Mouse (Mus musculus): Measurements from ENCODE around the gene Rab11a. TPM values are rescaled to one million over a fixed set of nuclear protein-coding genes. Genes with fewer than 3 reads are reported as not detected.

Rab11a gene
- polyA plus RNA-seq, 1 experiment from 2014 or later, result 466 TPM

DNA sequence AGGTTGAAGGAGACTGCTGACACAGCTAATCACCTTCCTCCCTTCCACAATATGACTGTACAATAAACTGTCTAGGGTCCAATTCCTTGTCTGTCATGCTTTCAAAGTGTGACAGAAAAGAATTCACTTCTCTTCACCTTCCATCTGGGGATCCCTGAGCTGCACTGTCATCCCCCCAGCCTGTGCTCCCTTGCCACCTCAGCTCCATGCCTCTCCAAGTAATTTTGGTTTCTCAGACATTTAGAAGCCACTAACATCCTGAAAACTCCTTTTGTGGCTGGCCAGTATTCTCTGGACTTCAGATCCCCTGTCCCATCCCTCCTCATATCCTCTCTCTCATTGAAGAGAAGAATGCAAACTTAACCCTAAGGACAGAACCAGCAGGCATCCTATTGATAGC, 35.2 kb downstream of the Rab11a start:
- no peak overlapping the region for H3K9ac ChIP-seq (ENCODE audit: low read depth, low read length)
- no peak overlapping the region for H3K27ac ChIP-seq (ENCODE audit: low read depth, low read length)
- no peak overlapping the region for H3K4me3 ChIP-seq (ENCODE audit: low read length)
- H3K4me1 ChIP-seq (ENCODE audit: control insufficient read depth, insufficient read depth, low read depth, low read length), result no peaks in the 10 kb centered on the region
- H3K27me3 ChIP-seq (replicated peaks; ENCODE audit: control insufficient read depth, insufficient read depth, low read length), result no peaks in the 10 kb centered on the region
- H3K9me3 ChIP-seq (ENCODE audit: control insufficient read depth, low read length), result no peaks in the 10 kb centered on the region
- H3K4me2 ChIP-seq (ENCODE audit: low read length), result no peak overlapping the region
- H3K36me3 ChIP-seq (ENCODE audit: control insufficient read depth, insufficient read depth, low read length), result no peaks in the 10 kb centered on the region; the same call in 1 of the 2 replicates
- ATAC-seq, result no peak

DNA sequence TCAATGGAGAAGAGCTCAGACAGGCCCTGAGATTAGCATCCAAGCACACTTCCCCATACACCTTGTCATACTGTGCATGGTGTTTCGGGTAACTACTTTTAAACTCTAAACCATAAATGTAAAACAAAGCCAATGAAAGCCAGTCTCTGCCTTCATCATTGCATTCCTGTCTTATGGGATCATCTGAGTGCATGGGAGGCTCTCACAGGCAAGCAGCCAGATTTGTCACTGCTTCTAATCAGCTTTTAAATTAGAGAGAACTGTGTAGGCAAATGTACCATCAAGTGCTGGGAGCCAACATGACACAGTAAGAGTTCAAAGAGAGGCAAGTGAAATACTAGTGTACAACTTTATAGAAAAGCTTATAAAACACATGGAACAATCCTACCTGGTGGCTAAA, 35.9 kb downstream of the Rab11a start:
- no peak overlapping the region for H3K27ac ChIP-seq (ENCODE audit: low read depth, low read length)
- H3K27me3 ChIP-seq (replicated peaks; ENCODE audit: control insufficient read depth, insufficient read depth, low read length), result no peaks in the 10 kb centered on the region
- no peaks in the 10 kb centered on the region; the same call in 1 of the 2 replicates for H3K36me3 ChIP-seq (ENCODE audit: control insufficient read depth, insufficient read depth, low read length)
- WGBS, result 88% methylated on average over 1 of the region's 1 CpGs
- no peak overlapping the region for H3K9ac ChIP-seq (ENCODE audit: low read depth, low read length)
- no peaks in the 10 kb centered on the region for H3K9me3 ChIP-seq (ENCODE audit: control insufficient read depth, low read length)
- no peaks in the 10 kb centered on the region for H3K4me1 ChIP-seq (ENCODE audit: control insufficient read depth, insufficient read depth, low read depth, low read length)
- ATAC-seq, result no peak
- no peak overlapping the region for H3K4me3 ChIP-seq (ENCODE audit: low read length)
- H3K4me2 ChIP-seq (ENCODE audit: low read length), result no peak overlapping the region

DNA sequence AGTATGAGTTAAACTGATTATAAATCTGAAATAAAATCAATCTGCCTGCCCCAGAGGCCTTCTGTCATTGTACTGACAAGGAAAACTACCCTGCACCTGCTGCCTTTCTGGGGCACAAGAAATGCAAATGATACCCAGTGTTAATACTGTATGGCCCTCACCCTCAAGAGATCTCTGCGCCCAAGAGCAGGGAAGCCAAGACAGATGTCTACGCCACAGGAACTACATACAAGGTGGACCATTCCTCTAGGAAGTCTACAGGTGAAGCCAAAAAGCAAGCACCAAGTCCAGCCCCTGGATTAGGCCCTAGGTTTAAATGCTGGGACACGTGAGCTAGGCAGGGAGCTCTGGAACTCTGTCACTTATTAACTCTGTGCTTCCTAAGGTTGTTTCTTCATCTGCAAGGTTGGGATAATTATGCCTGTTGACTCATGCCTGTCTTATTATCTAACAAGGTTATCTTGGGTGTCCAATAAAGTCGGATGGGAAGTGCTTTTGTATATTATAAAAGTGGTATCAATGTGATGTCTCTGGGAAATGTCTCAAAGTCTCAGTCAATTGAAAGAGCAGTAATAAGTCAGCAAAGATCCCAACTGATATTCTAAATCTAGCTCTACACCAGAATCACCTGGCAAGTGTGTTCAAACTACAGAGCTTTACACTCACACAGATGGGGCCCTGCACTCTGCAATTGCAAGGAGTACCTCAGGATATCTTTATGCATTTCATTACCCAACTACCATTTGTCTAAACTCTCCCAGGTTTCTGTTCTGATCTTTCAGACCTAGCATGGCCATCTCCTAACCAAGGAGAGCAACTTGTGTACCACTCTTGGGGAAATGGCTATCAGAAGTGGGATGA, 36.9 kb downstream of the Rab11a start:
- Histone ChIP-seq H3K4me2 (ENCODE audit: low read length) (no peak overlapping the region), H3K27me3 (replicated peaks; ENCODE audit: control insufficient read depth, insufficient read depth, low read length) (no peaks in the 10 kb centered on the region), H3K4me1 (ENCODE audit: control insufficient read depth, insufficient read depth, low read depth, low read length) (no peaks in the 10 kb centered on the region), H3K4me3 (ENCODE audit: low read length) (no peak overlapping the region), H3K9me3 (ENCODE audit: control insufficient read depth, low read length) (no peaks in the 10 kb centered on the region), H3K9ac (ENCODE audit: low read depth, low read length) (no peak overlapping the region), H3K27ac (ENCODE audit: low read depth, low read length) (no peak overlapping the region), H3K36me3 (ENCODE audit: control insufficient read depth, insufficient read depth, low read length) (no peaks in the 10 kb centered on the region; the same call in 1 of the 2 replicates)
- no peak for ATAC-seq
- 84% methylated on average over 4 of the region's 4 CpGs for WGBS

DNA sequence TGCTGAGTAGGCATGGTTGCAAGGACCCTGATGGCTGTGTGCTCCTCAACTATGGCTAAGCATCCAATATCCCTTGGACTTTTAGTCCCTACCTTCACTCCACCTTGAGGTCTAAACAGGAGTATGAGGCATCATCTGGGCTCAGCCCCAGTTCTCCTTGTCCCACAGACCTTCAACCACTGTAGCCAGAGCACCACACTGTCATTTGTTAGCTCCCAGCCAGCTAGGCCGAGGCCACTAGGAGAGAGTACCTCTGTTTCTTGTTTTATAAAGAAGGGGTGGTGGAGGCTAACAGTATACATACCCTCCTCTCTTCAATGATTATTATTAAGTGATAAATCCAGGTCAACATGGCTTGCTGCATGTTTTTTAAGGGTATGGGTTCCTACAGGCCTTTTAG, 39.0 kb downstream of the Rab11a start:
- no peaks in the 10 kb centered on the region; the same call in none of the 2 replicates for H3K36me3 ChIP-seq (ENCODE audit: control insufficient read depth, insufficient read depth, low read length)
- no peak overlapping the region for H3K4me2 ChIP-seq (ENCODE audit: low read length)
- H3K4me1 ChIP-seq (ENCODE audit: control insufficient read depth, insufficient read depth, low read depth, low read length), result no peaks in the 10 kb centered on the region
- H3K4me3 ChIP-seq (ENCODE audit: low read length), result no peak overlapping the region
- 100% methylated on average over 1 of the region's 1 CpGs for WGBS
- no peak for ATAC-seq
- H3K27ac ChIP-seq (ENCODE audit: low read depth, low read length), result no peak overlapping the region
- no peaks in the 10 kb centered on the region for H3K9me3 ChIP-seq (ENCODE audit: control insufficient read depth, low read length)
- H3K9ac ChIP-seq (ENCODE audit: low read depth, low read length), result no peak overlapping the region
- H3K27me3 ChIP-seq (replicated peaks; ENCODE audit: control insufficient read depth, insufficient read depth, low read length), result no peaks in the 10 kb centered on the region

DNA sequence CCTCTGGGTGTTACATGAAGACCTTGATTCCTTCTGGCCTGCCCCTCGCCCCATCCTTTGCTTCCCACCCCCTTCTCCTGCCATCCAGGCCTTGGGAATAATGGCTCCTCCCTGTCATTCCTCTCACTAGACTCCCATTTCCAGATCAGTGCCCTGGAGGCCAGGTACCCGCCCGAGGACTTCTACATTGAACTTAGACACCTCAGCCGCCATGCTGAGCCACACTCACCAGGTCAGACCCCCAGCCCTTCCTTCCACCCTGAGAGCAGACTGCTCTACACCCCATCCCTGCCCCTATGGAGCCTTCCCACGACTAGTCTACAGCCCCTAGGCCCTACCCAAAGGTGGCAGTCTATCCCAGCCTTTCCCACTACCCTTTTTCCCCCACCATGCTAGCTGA, 39.9 kb downstream of the Rab11a start:
- Histone ChIP-seq H3K27ac (ENCODE audit: low read depth, low read length) (no peak overlapping the region), H3K36me3 (ENCODE audit: control insufficient read depth, insufficient read depth, low read length) (no peaks in the 10 kb centered on the region; the same call in 1 of the 2 replicates), H3K4me3 (ENCODE audit: low read length) (no peak overlapping the region), H3K27me3 (replicated peaks; ENCODE audit: control insufficient read depth, insufficient read depth, low read length) (no peaks in the 10 kb centered on the region), H3K4me1 (ENCODE audit: control insufficient read depth, insufficient read depth, low read depth, low read length) (no peaks in the 10 kb centered on the region), H3K9ac (ENCODE audit: low read depth, low read length) (no peak overlapping the region), H3K9me3 (ENCODE audit: control insufficient read depth, low read length) (no peaks in the 10 kb centered on the region), H3K4me2 (ENCODE audit: low read length) (no peak overlapping the region)
- no peak for ATAC-seq
- WGBS, result 83% methylated on average over 5 of the region's 5 CpGs

DNA sequence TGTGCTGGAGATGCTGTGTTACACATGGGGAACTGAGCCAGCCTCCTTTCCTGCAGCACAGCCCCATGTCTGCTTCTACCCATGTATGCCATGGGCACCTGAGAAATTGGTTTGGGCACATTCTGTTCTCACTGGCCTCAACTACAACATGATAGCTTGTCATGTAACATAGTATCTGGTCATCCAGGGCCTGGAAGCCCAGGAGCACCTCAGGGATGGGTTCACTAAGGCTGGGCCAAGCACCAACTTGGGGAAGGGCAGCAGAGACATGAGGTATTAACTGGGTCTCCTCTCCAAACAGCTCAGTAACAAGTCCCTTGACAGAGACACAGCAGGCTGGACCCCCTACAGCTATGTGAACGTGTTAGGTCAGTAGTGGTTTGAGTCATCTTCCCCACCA, 40.6 kb downstream of the Rab11a start:
- H3K4me3 ChIP-seq (ENCODE audit: low read length), result no peak overlapping the region
- H3K9ac ChIP-seq (ENCODE audit: low read depth, low read length), result no peak overlapping the region
- no peak overlapping the region for H3K27ac ChIP-seq (ENCODE audit: low read depth, low read length)
- H3K27me3 ChIP-seq (replicated peaks; ENCODE audit: control insufficient read depth, insufficient read depth, low read length), result no peaks in the 10 kb centered on the region
- no peaks in the 10 kb centered on the region for H3K4me1 ChIP-seq (ENCODE audit: control insufficient read depth, insufficient read depth, low read depth, low read length)
- H3K36me3 ChIP-seq (ENCODE audit: control insufficient read depth, insufficient read depth, low read length), result no peaks in the 10 kb centered on the region; the same call in 1 of the 2 replicates
- no peak for ATAC-seq
- H3K9me3 ChIP-seq (ENCODE audit: control insufficient read depth, low read length), result no peaks in the 10 kb centered on the region
- WGBS, result 65% methylated on average over 1 of the region's 1 CpGs
- no peak overlapping the region for H3K4me2 ChIP-seq (ENCODE audit: low read length)

DNA sequence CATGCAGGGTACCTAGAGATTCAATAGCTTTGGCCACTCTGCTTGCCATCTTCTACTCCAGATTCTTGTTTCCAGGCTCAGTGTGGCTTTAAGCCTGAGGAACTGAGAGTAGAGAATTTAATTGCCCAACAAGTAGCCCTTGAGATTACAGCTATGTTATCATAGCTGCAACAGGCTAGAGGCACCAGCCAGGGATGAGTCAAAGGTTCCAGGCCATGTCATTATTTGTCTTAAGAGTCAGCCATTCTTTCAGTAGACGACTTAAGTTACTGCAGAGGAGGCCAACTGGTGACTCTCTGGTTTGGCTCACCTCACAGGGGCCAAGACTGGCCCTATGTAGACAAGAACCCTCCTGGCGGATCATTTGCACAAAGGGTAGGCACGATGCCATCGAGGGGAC, 41.2 kb downstream of the Rab11a start:
- Histone ChIP-seq H3K27ac (ENCODE audit: low read depth, low read length) (no peak overlapping the region), H3K4me3 (ENCODE audit: low read length) (no peak overlapping the region), H3K9ac (ENCODE audit: low read depth, low read length) (no peak overlapping the region), H3K36me3 (ENCODE audit: control insufficient read depth, insufficient read depth, low read length) (no peaks in the 10 kb centered on the region; the same call in 1 of the 2 replicates), H3K27me3 (replicated peaks; ENCODE audit: control insufficient read depth, insufficient read depth, low read length) (no peaks in the 10 kb centered on the region), H3K4me2 (ENCODE audit: low read length) (no peak overlapping the region), H3K9me3 (ENCODE audit: control insufficient read depth, low read length) (no peaks in the 10 kb centered on the region), H3K4me1 (ENCODE audit: control insufficient read depth, insufficient read depth, low read depth, low read length) (no peaks in the 10 kb centered on the region)
- 91% methylated on average over 4 of the region's 4 CpGs for WGBS
- no peak for ATAC-seq

DNA sequence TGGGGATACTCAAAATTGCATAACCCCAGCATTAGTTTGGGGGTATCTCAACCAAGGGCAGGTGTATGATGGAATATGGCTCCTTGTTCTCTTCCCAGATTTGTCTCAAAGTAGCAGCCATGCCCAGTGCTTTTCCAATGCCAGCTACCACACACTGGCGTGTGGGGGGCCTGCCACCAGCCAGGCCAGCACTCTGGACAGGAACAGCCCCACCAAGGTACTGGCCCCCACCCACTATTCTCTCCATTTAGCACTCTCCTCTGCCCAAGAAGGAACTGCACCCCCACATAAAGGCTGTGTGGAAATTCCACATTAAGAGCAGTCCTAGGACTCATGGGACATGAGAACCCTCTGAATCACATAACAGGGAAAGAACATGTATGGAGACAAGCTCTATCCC, 42.3 kb downstream of the Rab11a start:
- Histone ChIP-seq H3K27ac (ENCODE audit: low read depth, low read length) (no peak overlapping the region), H3K4me3 (ENCODE audit: low read length) (no peak overlapping the region), H3K9me3 (ENCODE audit: control insufficient read depth, low read length) (no peaks in the 10 kb centered on the region), H3K36me3 (ENCODE audit: control insufficient read depth, insufficient read depth, low read length) (no peaks in the 10 kb centered on the region; the same call in 1 of the 2 replicates), H3K4me1 (ENCODE audit: control insufficient read depth, insufficient read depth, low read depth, low read length) (no peaks in the 10 kb centered on the region), H3K9ac (ENCODE audit: low read depth, low read length) (no peak overlapping the region), H3K27me3 (replicated peaks; ENCODE audit: control insufficient read depth, insufficient read depth, low read length) (no peaks in the 10 kb centered on the region), H3K4me2 (ENCODE audit: low read length) (no peak overlapping the region)
- WGBS, result 100% methylated on average over 1 of the region's 1 CpGs
- ATAC-seq, result no peak

DNA sequence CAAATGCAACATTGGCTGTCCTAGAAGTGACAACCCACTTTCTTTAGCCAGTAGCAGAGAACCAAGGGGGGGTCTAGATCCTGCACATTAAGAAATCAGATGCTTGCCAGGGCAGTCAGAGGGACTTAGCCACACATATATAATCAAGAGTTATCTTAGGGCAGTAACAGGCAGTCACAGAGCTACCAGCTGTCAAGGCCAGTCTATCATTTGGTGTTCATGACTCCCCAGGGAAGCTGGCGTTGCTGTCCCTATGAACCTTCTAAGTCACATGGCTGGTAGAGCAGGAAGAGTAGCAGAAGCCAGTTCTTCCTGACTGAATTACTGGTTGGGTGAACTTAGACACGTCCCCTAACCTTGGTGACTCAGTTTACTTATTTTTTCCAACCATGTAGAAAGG, 44.5 kb downstream of the Rab11a start:
- H3K4me3 ChIP-seq (ENCODE audit: low read length), result no peak overlapping the region
- H3K4me1 ChIP-seq (ENCODE audit: control insufficient read depth, insufficient read depth, low read depth, low read length), result no peaks in the 10 kb centered on the region
- H3K27me3 ChIP-seq (replicated peaks; ENCODE audit: control insufficient read depth, insufficient read depth, low read length), result no peaks in the 10 kb centered on the region
- H3K9ac ChIP-seq (ENCODE audit: low read depth, low read length), result no peak overlapping the region
- no peaks in the 10 kb centered on the region for H3K9me3 ChIP-seq (ENCODE audit: control insufficient read depth, low read length)
- no peak overlapping the region for H3K4me2 ChIP-seq (ENCODE audit: low read length)
- no peak overlapping the region for H3K27ac ChIP-seq (ENCODE audit: low read depth, low read length)
- 72% methylated on average over 2 of the region's 2 CpGs for WGBS
- H3K36me3 ChIP-seq (ENCODE audit: control insufficient read depth, insufficient read depth, low read length), result no peaks in the 10 kb centered on the region; the same call in 1 of the 2 replicates
- ATAC-seq, result no peak
